Mouse (Mus musculus) heart, postnatal 0 days (tissue): ENCODE results near the gene Pdcd7. TPM values are rescaled to one million over a fixed set of nuclear protein-coding genes. Genes with fewer than 3 reads are reported as not detected.

Experiments used
- ATAC-seq: fragments of 200-750 bp; cut with Nextera tagmentation; 2 replicates; pipeline ENCODE4 v1.8.0; 2017; ENCODE audit warnings: low read depth, moderate number of reproducible peaks, moderate library complexity; ENCODE audit not compliant: insufficient read depth
- DNase-seq: peaks from one replicate; pipeline ENCODE4 v3.0.0-alpha.2; 2016; ENCODE audit warnings: low spot score
- H3K27ac ChIP-seq: fragments of 300-500 bp; sonication (generic); 2 replicates; pipeline ENCODE4 v1.5.1; 2014; ENCODE audit warnings: low read depth, mild to moderate bottlenecking
- H3K27me3 ChIP-seq: fragments of 300-500 bp; sonication (generic); 2 replicates; pipeline ENCODE4 v1.6.1; 2014; ENCODE audit warnings: low read length, mixed read lengths; ENCODE audit not compliant: control insufficient read depth, insufficient read depth
- H3K36me3 ChIP-seq: fragments of 300-500 bp; sonication (generic); replicated peaks from 2 replicates; pipeline ENCODE4 v1.6.1; 2014; ENCODE audit warnings: low read length, mixed read lengths; ENCODE audit not compliant: control insufficient read depth, insufficient read depth
- H3K4me1 ChIP-seq: fragments of 300-500 bp; sonication (generic); 2 replicates; pipeline ENCODE4 v1.6.1; 2014; ENCODE audit warnings: antibody characterized with exemption; ENCODE audit not compliant: control insufficient read depth, insufficient read depth
- H3K4me2 ChIP-seq: fragments of 300-500 bp; sonication (generic); 2 replicates; pipeline ENCODE4 v1.6.1; 2014; ENCODE audit warnings: low read depth, mild to moderate bottlenecking, low read length, moderate library complexity
- H3K4me3 ChIP-seq: fragments of 300-500 bp; sonication (generic); 2 replicates; pipeline ENCODE4 v1.5.1; 2014; ENCODE audit warnings: low read depth, low read length
- H3K9ac ChIP-seq: fragments of 300-500 bp; sonication (generic); replicated peaks from 2 replicates; pipeline ENCODE4 v1.6.1; 2014; ENCODE audit warnings: low read depth, low read length, mixed read lengths
- H3K9me3 ChIP-seq: fragments of 300-500 bp; sonication (generic); replicated peaks from 2 replicates; pipeline ENCODE4 v1.6.1; 2016; ENCODE audit warnings: low read length; ENCODE audit not compliant: control insufficient read depth
- CTCF ChIP-seq: IDR thresholded peaks from 2 replicates; pipeline ENCODE4 v1.5.1; 2016; ENCODE audit warnings: antibody characterized with exemption, control low read depth, low read depth
- EP300 ChIP-seq: IDR thresholded peaks from 2 replicates; pipeline ENCODE4 v1.6.1; 2016; ENCODE audit warnings: antibody characterized with exemption, low read depth
- WGBS: fragments of 180-500 bp; shearing (Covaris S2); extraction: QIAGEN DNeasy Blood & Tissue Kit; methylation state at CpG from one replicate; pipeline ENCODE4 v1.1.7; 2014; 5-methylcytosine and 5-hydroxymethylcytosine counted together
- polyA plus RNA-seq: library from polyadenylated mRNA; unstranded; fragments of >200 nt; fragmentation: Nextera tagmentation; extraction: Ambion mirVana; gene quantifications from 2 replicates; pipeline ENCODE4 v1.2.1, GENCODE M21; 2015
- total RNA-seq: library from RNA; depleted of rRNA; stranded (reverse); fragments of >200 nt; gene quantifications from 2 replicates; pipeline ENCODE4 v1.2.3, GENCODE M21; 2014; ENCODE audit warnings: low replicate concordance

Gene Pdcd7
- total and polyA plus RNA-seq, 2 experiments from 2014 or later: 4.7 to 10.6 TPM

GRCm38 (mm10) chr9:65392638-65393364, 46.9 kb downstream of the Pdcd7 start:
- WGBS: 23% methylated on average over 6 of the region's 6 CpGs
- Histone ChIP-seq H3K4me3 (no peak overlapping the region), H3K9me3 (no peaks in the 10 kb centered on the region), H3K4me2 (no peak overlapping the region), H3K4me1 (peaks cover 7% of the 10 kb centered on the region; the same call in 1 of the 2 replicates), H3K36me3 (no peaks in the 10 kb centered on the region), H3K9ac (no peak overlapping the region), H3K27me3 (peaks cover 18% of the 10 kb centered on the region), H3K27ac (peak overlapping the region; percentile 5; the same call in 1 of the 2 replicates)
- ATAC-seq (no peak), DNase-seq (peak; percentile 62)
- TF ChIP-seq CTCF (peak; percentile 85), EP300 (no peak)

GRCm38 (mm10) chr9:65393606-65394005, 47.7 kb downstream of the Pdcd7 start:
- no peaks in the 10 kb centered on the region for H3K9me3 ChIP-seq
- ATAC-seq: no peak
- no peak overlapping the region for H3K4me3 ChIP-seq
- peak overlapping the region; percentile 5; the same call in 1 of the 2 replicates for H3K27ac ChIP-seq
- H3K4me1 ChIP-seq: peaks cover 7% of the 10 kb centered on the region; the same call in 1 of the 2 replicates
- H3K27me3 ChIP-seq: peaks cover 18% of the 10 kb centered on the region
- TF ChIP-seq CTCF (no peak), EP300 (no peak)
- no peak overlapping the region for H3K9ac ChIP-seq
- 21% methylated on average over 2 of the region's 2 CpGs for WGBS
- H3K4me2 ChIP-seq: no peak overlapping the region
- H3K36me3 ChIP-seq: no peaks in the 10 kb centered on the region
- DNase-seq: no peak

DNA sequence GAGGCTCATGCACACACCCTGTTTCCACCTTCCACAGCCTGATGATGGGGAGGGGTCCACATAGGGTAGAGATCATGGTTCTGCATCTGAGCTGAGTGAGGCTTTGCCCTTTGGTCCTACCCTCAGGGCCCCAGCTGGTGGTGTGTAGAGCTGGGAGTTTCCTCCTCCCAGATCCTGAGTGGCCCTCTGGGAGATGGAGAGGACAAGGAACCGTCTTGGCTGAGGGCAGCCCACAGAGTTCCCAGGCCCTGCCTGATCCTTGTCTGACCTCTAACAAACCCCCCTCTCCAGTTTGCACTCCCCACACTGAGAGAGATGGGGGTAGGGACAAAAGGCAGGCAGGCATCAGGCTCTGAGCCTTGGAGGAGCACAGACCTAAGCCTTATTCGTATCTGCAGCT, 48.5 kb downstream of the Pdcd7 start:
- 52% methylated on average over 2 of the region's 2 CpGs for WGBS
- DNase-seq (no peak), ATAC-seq (no peak)
- H3K4me1 ChIP-seq: peaks cover 7% of the 10 kb centered on the region; the same call in 1 of the 2 replicates
- H3K27ac ChIP-seq: no peak overlapping the region
- no peaks in the 10 kb centered on the region for H3K9me3 ChIP-seq
- TF ChIP-seq CTCF (no peak), EP300 (no peak)
- no peak overlapping the region for H3K4me3 ChIP-seq
- no peak overlapping the region for H3K9ac ChIP-seq
- H3K36me3 ChIP-seq: no peaks in the 10 kb centered on the region
- no peak overlapping the region for H3K4me2 ChIP-seq
- peaks cover 23% of the 10 kb centered on the region for H3K27me3 ChIP-seq

DNA sequence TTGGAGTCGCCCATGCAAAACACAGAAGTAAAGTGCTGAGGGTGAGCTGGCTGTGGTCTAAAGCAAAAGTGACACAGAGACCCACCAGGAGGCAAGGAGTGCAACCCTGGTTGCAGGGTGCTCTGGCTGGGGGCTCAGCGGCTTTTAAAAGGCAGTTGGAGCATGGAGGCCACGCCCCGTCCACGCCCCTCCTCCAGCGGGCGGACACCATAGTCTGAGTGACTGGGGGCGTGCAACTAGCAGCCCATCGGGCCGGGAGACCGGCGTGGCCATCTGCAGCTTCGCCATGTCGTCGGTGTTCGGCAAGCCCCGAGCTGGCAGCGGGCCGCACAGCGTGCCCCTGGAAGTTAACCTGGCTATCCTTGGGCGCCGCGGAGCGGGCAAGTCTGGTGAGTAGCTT, 52.4 kb downstream of the Pdcd7 start, which contains the start of gene Rasl12:
Gene Rasl12 (plus strand): TSS at position 228 of the 400 bp plus-strand sequence.
- Histone ChIP-seq H3K27ac (no peak within 1 kb of the TSS), H3K4me2 (peak within 1 kb of the TSS; percentile 66)
- ATAC-seq: peak; percentile 69

DNA sequence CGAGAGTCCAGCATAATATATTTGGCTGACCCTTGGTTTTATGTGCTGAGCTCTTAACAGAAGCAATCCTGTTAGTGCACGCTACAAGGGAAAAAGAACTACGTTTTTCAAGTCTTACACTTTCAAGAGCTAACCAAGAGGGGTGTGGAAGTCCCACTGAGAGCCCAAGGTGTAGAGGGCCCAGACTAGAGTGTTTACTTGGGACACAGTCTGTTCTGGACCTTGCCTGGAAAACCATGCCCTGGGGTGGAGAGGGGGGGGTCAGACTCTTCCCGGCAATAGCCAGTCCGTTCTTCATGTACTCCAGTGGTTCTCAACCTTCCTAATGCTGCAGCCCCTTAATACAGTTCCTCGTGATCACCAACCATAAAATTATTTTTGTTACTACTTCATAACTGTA, 54.0 kb downstream of the Pdcd7 start:
- ATAC-seq: no peak

More for the DNA sequence above, 52.4 kb downstream of the Pdcd7 start, which contains the start of gene Rasl12:
- WGBS: 2% methylated on average over 24 of the region's 24 CpGs
- H3K4me3 ChIP-seq: peak within 1 kb of the TSS; percentile 48
- H3K4me1 ChIP-seq: no peaks in the 10 kb centered on the region
- no peaks in the 10 kb centered on the region for H3K36me3 ChIP-seq
- TF ChIP-seq EP300 (no peak), CTCF (no peak)
- no peak for DNase-seq
- no peaks in the 10 kb centered on the region for H3K9me3 ChIP-seq
- 0 out of 2 replicates have a peak, but pooled peaks cover 4% of the 10 kb centered on the region for H3K27me3 ChIP-seq
- H3K9ac ChIP-seq: peak within 1 kb of the TSS; percentile 32; the same call in 1 of the 2 replicates

More for the DNA sequence above, 54.0 kb downstream of the Pdcd7 start:
- no peak overlapping the region for H3K9ac ChIP-seq
- H3K4me2 ChIP-seq: no peak overlapping the region
- WGBS: 83% methylated on average over 6 of the region's 6 CpGs
- 0 out of 2 replicates have a peak overlapping the region, but pooled peaks have one; percentile 7 for H3K4me3 ChIP-seq
- H3K36me3 ChIP-seq: no peaks in the 10 kb centered on the region
- TF ChIP-seq CTCF (no peak), EP300 (no peak)
- peaks cover 2% of the 10 kb centered on the region; the same call in 1 of the 2 replicates for H3K4me1 ChIP-seq
- H3K27ac ChIP-seq: no peak overlapping the region
- no peaks in the 10 kb centered on the region for H3K9me3 ChIP-seq
- 0 out of 2 replicates have a peak, but pooled peaks cover 4% of the 10 kb centered on the region for H3K27me3 ChIP-seq
- DNase-seq: no peak
